Mouse (Mus musculus) forebrain, postnatal 0 days (tissue): ENCODE measurements around the gene Rab3a. TPM values are rescaled to one million over a fixed set of nuclear protein-coding genes. Genes with fewer than 3 reads are reported as not detected.
A peak's percentile ranks its signal among the peaks of the same experiment; 100 is the strongest.

Experiments
- ATAC-seq: fragments of 200-750 bp; cut with Nextera tagmentation; 2 replicates; pipeline ENCODE4 v1.8.0; 2017; ENCODE audit warnings: mild to moderate bottlenecking, moderate library complexity
- DNase-seq: peaks from one replicate; pipeline ENCODE4 v3.0.0-alpha.2; 2015
- H3K27ac ChIP-seq: fragments of 300-500 bp; sonication (generic); 2 replicates; pipeline ENCODE4 v1.5.1; 2014; ENCODE audit warnings: low read depth, mild to moderate bottlenecking, antibody characterized with exemption, low read length, moderate library complexity, mixed read lengths
- H3K27me3 ChIP-seq: fragments of 300-500 bp; sonication (generic); 2 replicates; pipeline ENCODE4 v1.6.1; 2014; ENCODE audit warnings: mild to moderate bottlenecking, low read length, mixed read lengths; ENCODE audit not compliant: insufficient read depth
- H3K36me3 ChIP-seq: fragments of 300-500 bp; sonication (generic); 2 replicates; pipeline ENCODE4 v1.6.1; 2014; ENCODE audit warnings: mild to moderate bottlenecking, moderate library complexity; ENCODE audit not compliant: insufficient read depth
- H3K4me1 ChIP-seq: fragments of 300-500 bp; sonication (generic); 2 replicates; pipeline ENCODE4 v1.6.1; 2014; ENCODE audit warnings: antibody characterized with exemption; ENCODE audit not compliant: insufficient read depth
- H3K4me2 ChIP-seq: fragments of 300-500 bp; sonication (generic); 2 replicates; pipeline ENCODE4 v1.6.1; 2014; ENCODE audit warnings: low read depth, mild to moderate bottlenecking, moderate library complexity
- H3K4me3 ChIP-seq: fragments of 300-500 bp; sonication (generic); 2 replicates; pipeline ENCODE4 v1.5.1; 2014; ENCODE audit warnings: low read depth, low read length, mixed read lengths
- H3K9ac ChIP-seq: fragments of 300-500 bp; sonication (generic); 2 replicates; pipeline ENCODE4 v1.6.1; 2014; ENCODE audit warnings: mild to moderate bottlenecking
- H3K9me3 ChIP-seq: fragments of 300-500 bp; sonication (generic); 2 replicates; pipeline ENCODE4 v1.6.1; 2016; ENCODE audit warnings: low read length
- CTCF ChIP-seq: sonication (generic); IDR thresholded peaks from 2 replicates; pipeline ENCODE4 v1.5.1; 2016; ENCODE audit warnings: antibody characterized with exemption, control low read depth, low read depth
- WGBS: fragments of 180-500 bp; shearing (Covaris S2); extraction: QIAGEN DNeasy Blood & Tissue Kit; methylation state at CpG from one replicate; pipeline ENCODE4 v1.1.7; 2014; 5-methylcytosine and 5-hydroxymethylcytosine counted together
- polyA plus RNA-seq: library from polyadenylated mRNA; unstranded; fragments of >200 nt; fragmentation: Nextera tagmentation; extraction: Ambion mirVana; gene quantifications from 2 replicates; pipeline ENCODE4 v1.2.1, GENCODE M21; 2015
- total RNA-seq: library from RNA; depleted of rRNA; stranded (reverse); fragments of >200 nt; gene quantifications from 2 replicates; pipeline ENCODE4 v1.2.3, GENCODE M21; 2014

Gene Rab3a
- total and polyA plus RNA-seq, 2 experiments from 2014 or later = 499 to 673 TPM

DNA sequence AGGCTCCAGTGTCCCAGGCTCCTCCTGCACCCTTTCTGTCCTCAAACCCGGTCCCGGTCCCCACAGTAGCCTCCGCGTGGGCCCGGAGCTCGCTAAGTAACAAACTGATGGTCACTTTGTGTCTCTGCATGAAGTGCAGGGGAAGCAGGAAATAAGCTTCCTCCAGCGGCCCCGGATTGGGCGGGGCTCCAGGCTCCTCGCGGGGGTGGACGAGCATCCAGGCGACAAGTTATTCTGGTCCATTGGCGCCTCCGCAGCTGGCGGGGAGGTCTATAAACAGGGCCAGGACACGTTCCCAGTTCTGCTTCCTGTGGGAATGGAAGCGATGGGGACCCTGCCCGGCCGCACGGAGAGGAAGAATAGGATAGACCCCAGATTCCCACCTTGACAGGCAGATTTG lies 1.3 kb upstream of the Rab3a start:
- 36% methylated on average over 21 of the region's 21 CpGs for WGBS
- Histone ChIP-seq H3K4me3 (no peak overlapping the region), H3K27me3 (no peaks in the 10 kb centered on the region), H3K27ac (peak overlapping the region; percentile 10; the same call in 1 of the 2 replicates), H3K36me3 (peaks cover 24% of the 10 kb centered on the region), H3K9ac (no peak overlapping the region), H3K9me3 (no peaks in the 10 kb centered on the region), H3K4me1 (peaks cover 7% of the 10 kb centered on the region), H3K4me2 (no peak overlapping the region)
- ATAC-seq (no peak), DNase-seq (peak; percentile 13)
- no peak for TF ChIP-seq CTCF

DNA sequence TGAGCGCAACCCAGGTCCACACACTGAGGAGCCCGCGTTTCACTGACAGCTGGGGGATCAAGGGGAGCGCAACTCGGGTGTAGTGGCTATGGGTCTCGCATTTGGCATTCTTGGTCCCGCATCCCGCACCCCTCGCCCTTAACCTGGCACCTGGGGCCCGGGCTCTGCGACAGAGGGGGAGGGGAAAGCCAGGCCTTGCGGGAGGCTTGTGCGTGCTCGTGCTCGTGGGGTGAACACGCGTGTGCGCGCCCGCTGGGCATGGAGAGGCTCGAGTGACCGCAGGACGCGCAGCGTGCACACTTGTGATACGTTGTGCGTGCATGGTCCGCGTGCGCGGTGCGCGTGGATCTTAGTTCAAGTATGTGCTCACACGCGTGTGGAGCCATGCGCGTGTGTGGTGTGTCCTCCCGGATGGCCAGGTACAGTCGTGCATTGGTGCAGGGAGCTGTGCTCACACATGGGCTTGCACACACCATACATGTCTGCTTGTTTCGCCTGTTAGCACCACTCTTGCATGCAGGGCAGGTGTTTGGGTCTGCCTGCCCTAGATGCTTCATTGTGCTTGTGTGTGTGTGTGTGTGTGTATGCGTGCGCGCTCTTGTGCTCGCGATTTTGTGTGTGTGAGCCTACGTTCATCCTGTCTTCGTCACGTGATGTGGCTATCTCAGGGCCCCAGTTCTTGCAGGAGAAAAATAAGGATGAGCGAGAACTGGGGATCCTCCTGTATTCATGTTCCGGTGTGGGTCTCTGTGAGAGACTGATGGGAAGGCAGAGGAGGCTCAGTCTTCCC lies 587 bp downstream of the Rab3a start:
- WGBS = 11% methylated on average over 50 of the region's 50 CpGs
- no peak for TF ChIP-seq CTCF

DNA sequence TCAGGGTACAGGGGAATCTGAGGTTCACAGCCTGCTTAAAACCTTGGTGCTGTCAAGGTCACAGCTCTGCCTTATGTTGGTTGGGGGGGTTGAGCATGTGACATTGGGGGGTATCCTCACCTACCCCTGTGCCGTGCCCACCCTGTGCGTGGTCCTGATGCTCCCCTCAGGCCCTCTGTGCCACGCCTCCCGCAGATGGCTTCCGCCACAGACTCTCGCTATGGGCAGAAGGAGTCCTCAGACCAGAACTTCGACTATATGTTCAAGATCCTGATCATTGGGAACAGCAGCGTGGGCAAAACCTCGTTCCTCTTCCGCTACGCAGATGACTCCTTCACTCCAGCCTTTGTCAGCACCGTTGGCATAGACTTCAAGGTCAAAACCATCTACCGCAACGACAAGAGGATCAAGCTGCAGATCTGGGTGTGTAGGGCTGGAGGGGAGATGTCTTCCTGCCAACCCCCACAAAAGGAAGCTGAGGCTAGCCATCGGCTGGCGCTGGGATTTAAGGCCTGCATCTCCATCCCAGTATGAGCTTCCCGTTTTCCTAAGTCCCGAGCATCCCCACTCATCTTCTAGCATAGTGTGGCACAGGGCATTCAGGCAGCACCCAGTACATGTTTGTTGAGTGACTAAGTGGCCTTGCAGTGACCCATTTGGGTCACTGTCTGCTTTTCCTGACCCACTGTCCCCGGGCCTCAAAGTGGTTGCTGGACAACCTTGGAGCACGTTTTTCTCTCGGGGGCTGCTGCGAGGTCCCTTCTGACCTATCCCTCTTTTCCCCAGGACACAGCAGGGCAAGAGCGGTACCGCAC lies 1.4 kb downstream of the Rab3a start:
- H3K4me2 ChIP-seq = peak overlapping the region; percentile 67
- peak overlapping the region; percentile 96 for H3K9ac ChIP-seq
- WGBS = 85% methylated on average over 24 of the region's 24 CpGs
- ATAC-seq (no peak), DNase-seq (no peak)
- H3K36me3 ChIP-seq = peaks cover 32% of the 10 kb centered on the region
- peak overlapping the region; percentile 93 for H3K27ac ChIP-seq
- peaks cover 7% of the 10 kb centered on the region for H3K4me1 ChIP-seq
- H3K4me3 ChIP-seq = peak overlapping the region; percentile 94
- no peak for TF ChIP-seq CTCF
- H3K9me3 ChIP-seq = no peaks in the 10 kb centered on the region
- no peaks in the 10 kb centered on the region for H3K27me3 ChIP-seq

More for the DNA sequence above, 587 bp downstream of the Rab3a start:
- no peaks in the 10 kb centered on the region for H3K27me3 ChIP-seq
- H3K4me2 ChIP-seq = peak overlapping the region; percentile 67
- no peaks in the 10 kb centered on the region for H3K9me3 ChIP-seq
- peak overlapping the region; percentile 93 for H3K27ac ChIP-seq
- peak overlapping the region; percentile 96 for H3K9ac ChIP-seq
- peaks cover 32% of the 10 kb centered on the region for H3K36me3 ChIP-seq
- peaks cover 7% of the 10 kb centered on the region for H3K4me1 ChIP-seq
- H3K4me3 ChIP-seq = peak overlapping the region; percentile 94
- ATAC-seq = peak; percentile 62
- peak; percentile 88 for DNase-seq

DNA sequence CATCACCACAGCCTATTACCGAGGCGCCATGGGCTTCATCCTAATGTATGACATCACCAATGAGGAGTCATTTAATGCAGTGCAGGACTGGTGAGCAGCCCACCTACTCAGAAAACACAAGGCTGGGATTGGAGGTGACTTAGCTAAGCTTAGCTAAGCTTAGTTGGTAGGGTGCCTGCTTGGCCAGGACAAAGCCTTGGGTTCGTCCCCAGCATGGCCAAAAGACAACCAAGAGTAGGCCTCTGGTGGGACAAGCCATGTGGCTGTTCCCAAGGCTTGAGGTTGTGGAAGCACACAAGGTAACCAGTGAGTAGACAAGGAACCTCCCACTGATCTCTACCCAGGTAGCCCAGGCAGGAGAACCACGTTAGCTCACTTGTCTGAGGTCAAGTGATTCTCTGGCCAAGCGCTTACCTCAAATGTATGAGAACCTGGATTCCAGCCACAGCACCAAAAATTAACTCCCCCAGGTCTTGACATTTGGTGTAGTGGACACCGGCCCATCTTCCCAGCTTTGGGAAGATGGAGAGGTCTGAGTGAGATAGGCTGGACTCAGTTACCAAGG lies 2.1 kb downstream of the Rab3a start:
- Histone ChIP-seq H3K9ac (no peak overlapping the region), H3K27ac (no peak overlapping the region), H3K27me3 (no peaks in the 10 kb centered on the region), H3K36me3 (peaks cover 32% of the 10 kb centered on the region), H3K9me3 (no peaks in the 10 kb centered on the region), H3K4me2 (no peak overlapping the region), H3K4me1 (peaks cover 7% of the 10 kb centered on the region), H3K4me3 (no peak overlapping the region)
- no peak for ATAC-seq
- TF ChIP-seq CTCF = no peak
- WGBS = 92% methylated on average over 6 of the region's 6 CpGs
- DNase-seq = no peak

DNA sequence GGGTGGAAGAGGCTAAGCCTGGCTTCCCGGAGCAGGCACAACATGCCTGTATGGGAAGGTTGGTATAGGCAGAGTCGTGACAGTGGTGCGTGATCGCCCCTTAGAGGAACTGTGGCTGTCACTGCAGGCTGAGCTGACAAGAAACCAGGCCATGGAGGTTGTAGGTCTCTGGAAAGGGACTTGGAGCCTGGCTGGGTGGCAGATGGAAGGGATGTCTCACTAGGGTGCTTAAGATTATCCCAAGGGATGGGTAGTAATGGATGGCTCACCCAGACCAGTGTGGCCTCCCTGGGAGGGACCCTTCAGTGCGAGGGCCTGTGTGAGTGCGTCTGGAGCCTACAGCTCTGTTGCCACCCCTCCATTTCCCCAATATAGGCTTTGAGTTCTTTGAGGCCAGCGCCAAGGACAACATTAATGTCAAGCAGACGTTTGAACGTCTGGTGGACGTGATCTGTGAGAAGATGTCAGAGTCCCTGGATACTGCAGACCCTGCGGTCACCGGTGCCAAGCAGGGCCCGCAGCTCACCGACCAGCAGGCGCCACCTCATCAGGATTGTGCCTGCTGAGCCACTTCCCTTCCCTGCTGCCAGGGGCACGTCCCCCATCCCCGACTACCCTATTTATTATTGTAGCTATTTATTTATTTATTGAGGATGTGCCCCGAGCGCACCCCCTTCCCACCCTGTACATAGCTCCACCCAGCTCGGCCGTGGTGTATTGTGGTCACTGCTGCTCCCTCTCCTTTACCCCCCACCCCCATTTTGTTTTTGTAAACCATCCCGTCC lies 3.2 kb downstream of the Rab3a start:
- H3K27me3 ChIP-seq = no peaks in the 10 kb centered on the region
- H3K4me3 ChIP-seq = no peak overlapping the region
- peak overlapping the region; percentile 54 for H3K27ac ChIP-seq
- no peaks in the 10 kb centered on the region for H3K9me3 ChIP-seq
- no peak for ATAC-seq
- peaks cover 32% of the 10 kb centered on the region for H3K36me3 ChIP-seq
- peak; percentile 57 for DNase-seq
- no peak overlapping the region for H3K4me2 ChIP-seq
- TF ChIP-seq CTCF = peak; percentile 67
- 54% methylated on average over 22 of the region's 22 CpGs for WGBS
- no peak overlapping the region for H3K9ac ChIP-seq
- peaks cover 7% of the 10 kb centered on the region for H3K4me1 ChIP-seq

DNA sequence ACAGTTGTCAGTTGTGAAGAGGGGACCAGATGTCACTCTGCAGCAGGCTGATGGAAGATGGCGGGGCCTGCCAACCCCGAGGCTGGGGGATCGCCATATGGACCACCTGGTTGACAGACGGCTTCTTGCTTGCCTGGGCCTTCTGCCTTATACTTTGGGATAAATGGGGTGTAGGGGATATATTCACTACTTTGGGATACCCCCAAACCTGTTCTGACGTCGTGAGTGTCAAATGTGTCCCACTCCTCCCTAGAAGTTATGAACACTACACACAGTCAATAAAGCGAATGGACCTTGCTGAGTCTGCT lies 3.8 kb downstream of the Rab3a start:
- WGBS = 61% methylated on average over 7 of the region's 7 CpGs
- Histone ChIP-seq H3K4me2 (no peak overlapping the region), H3K4me3 (no peak overlapping the region), H3K4me1 (peaks cover 7% of the 10 kb centered on the region), H3K27me3 (no peaks in the 10 kb centered on the region), H3K27ac (no peak overlapping the region), H3K36me3 (peaks cover 32% of the 10 kb centered on the region), H3K9me3 (no peaks in the 10 kb centered on the region), H3K9ac (no peak overlapping the region)
- ATAC-seq (no peak), DNase-seq (peak; percentile 52)
- no peak for TF ChIP-seq CTCF
